ENCODE assay signal across 8 mouse cellular contexts in genomic region chr9:35535110-35535509, GRCm38 (mm10). TPM values are rescaled to one million over a fixed set of nuclear protein-coding genes. Genes with fewer than 3 reads are reported as not detected.
DNase-seq lines count a peak whose midpoint lies in the region; ATAC-seq lines count a peak whose summit lies in the region.

No protein-coding gene starts in this region.

- no peaks in the 10 kb centered on the region for H3K27me3 ChIP-seq in heart, embryonic 12.5 days (replicated peaks)

- H3K9ac ChIP-seq in heart, embryonic 12.5 days, result no peak overlapping the region

- H3K4me3 ChIP-seq in heart, embryonic 12.5 days, result no peak overlapping the region

- H3K9me3 ChIP-seq in heart, embryonic 12.5 days (replicated peaks), result no peaks in the 10 kb centered on the region

- no peak overlapping the region for H3K4me2 ChIP-seq in heart, embryonic 12.5 days

- peak; percentile 21 to 33 for DNase-seq in adrenal gland, adult 18-20 months (ENCODE audit: low spot score in 2 of 2)
- no peak for DNase-seq in adrenal gland, postnatal 25 days
- peak; percentile 42 for DNase-seq in MEL-GATA-1-ER (ENCODE audit: extremely low read depth, low read depth)
- DNase-seq in cerebellum, postnatal 14 days, result peak; percentile 79 to 80
- DNase-seq in kidney, postnatal 10 days, result peak; percentile 59
- peak; percentile 44 for DNase-seq in lung, postnatal 25 days (ENCODE audit: low spot score)
- peak; percentile 43 for DNase-seq in right cerebral cortex, postnatal 4 days

- no peak overlapping the region for H3K27ac ChIP-seq in heart, embryonic 12.5 days (ENCODE audit: poor library complexity, severe bottlenecking)

- peak; percentile 58 for ATAC-seq in heart, embryonic 12.5 days (ENCODE audit: insufficient number of reproducible peaks, low FRiP score)

- peaks cover 20% of the 10 kb centered on the region for H3K4me1 ChIP-seq in heart, embryonic 12.5 days (replicated peaks)

- no peaks in the 10 kb centered on the region for H3K36me3 ChIP-seq in heart, embryonic 12.5 days

- WGBS in heart, embryonic 12.5 days, result 3% methylated on average over 2 of the region's 2 CpGs

RNA-seq across cellular contexts. Expression of gene Gm1113, which starts 17.0 kb away (rescaled TPM):
- not detected for total RNA-seq in adrenal gland, adult 18-20 months (2021)
- total RNA-seq in adrenal gland, postnatal 25 days (2021), result not detected in 2 replicates
- polyA plus RNA-seq in heart, embryonic 12.5 days (2016; fragmentation: Nextera tagmentation; extraction: Ambion mirVana), result not detected in 2 replicates

RNA-seq across cellular contexts. Expression of gene Ddx25, which starts 23.2 kb away (rescaled TPM):
- 1 to 10 TPM; 1.0 to 1.1 TPM for total RNA-seq in adrenal gland, adult 18-20 months (2021)
- total RNA-seq in adrenal gland, postnatal 25 days (2021), result 0.52 and 0.73 TPM in 2 replicates
- polyA plus RNA-seq in heart, embryonic 12.5 days (2016; fragmentation: Nextera tagmentation; extraction: Ambion mirVana), result 1.7 and 2.0 TPM in 2 replicates

RNA-seq across cellular contexts. Expression of gene Pus3, which starts 23.3 kb away (rescaled TPM):
- 10 to 100 TPM in 1 of 2 experiments, 1 to 10 TPM in 1; 9.5 to 13.0 TPM for total RNA-seq in adrenal gland, adult 18-20 months (2021)
- total RNA-seq in adrenal gland, postnatal 25 days (2021), result 12.8 and 13.5 TPM in 2 replicates
- polyA plus RNA-seq in heart, embryonic 12.5 days (2016; fragmentation: Nextera tagmentation; extraction: Ambion mirVana), result 12.3 and 14.0 TPM in 2 replicates

RNA-seq across cellular contexts. Expression of gene Pate2, which starts 35.0 kb away (rescaled TPM):
- under 1 TPM; 0.30 to 0.38 TPM for total RNA-seq in adrenal gland, adult 18-20 months (2021)
- total RNA-seq in adrenal gland, postnatal 25 days (2021), result 0.52 TPM in 1 of 2 replicates, not detected in the other
- polyA plus RNA-seq in heart, embryonic 12.5 days (2016; fragmentation: Nextera tagmentation; extraction: Ambion mirVana), result 0.45 and 0.66 TPM in 2 replicates

RNA-seq across cellular contexts. Expression of gene Hyls1, which starts 35.1 kb away (rescaled TPM):
- 1 to 10 TPM; 2.7 to 3.1 TPM for total RNA-seq in adrenal gland, adult 18-20 months (2021)
- total RNA-seq in adrenal gland, postnatal 25 days (2021), result 4.5 and 5.4 TPM in 2 replicates
- 13.6 and 14.9 TPM in 2 replicates for polyA plus RNA-seq in heart, embryonic 12.5 days (2016; fragmentation: Nextera tagmentation; extraction: Ambion mirVana)
